In genomic region chr19:10286458-10286872, GRCm38 (mm10) we compare ENCODE assay signal across 16 mouse cellular contexts. TPM values are rescaled to one million over a fixed set of nuclear protein-coding genes. Genes with fewer than 3 reads are reported as not detected.
DNase-seq lines count a peak whose midpoint lies in the region; ATAC-seq and TF ChIP-seq lines count a peak whose summit lies in the region.
"Had no signal": no experiment of that assay in that cellular context is flagged by ENCODE, and none has a peak within 500 bp of the region (broad histone marks: within the 10 kb centered on the region; RNA-seq: fewer than 3 reads in every experiment).

No protein-coding gene starts in this region.

- 48% methylated on average over 10 of the region's 10 CpGs for WGBS in intestine, postnatal 0 days
- WGBS in stomach, embryonic 14.5 days, result 64% methylated on average over 10 of the region's 10 CpGs

- DNase-seq in gastrocnemius, adult 2 months, result no peak
- no peak for DNase-seq in gastrocnemius, postnatal 36 days
- no peak for DNase-seq in left cerebral cortex, adult 2 months (ENCODE audit: extremely low spot score in 1 of 2, low spot score in 2 of 2)
- no peak for DNase-seq in left cerebral cortex, postnatal 25 days (ENCODE audit: low spot score in 2 of 2)
- no peak for DNase-seq in adrenal gland, postnatal 25 days
- DNase-seq: cerebellum, adult 18-20 months; gastrocnemius, postnatal 10 days; kidney, postnatal 10 days had no signal

- intact Hi-C loops in gastrocnemius, adult 2 months (cut with DNase I), result no loop called here
- intact Hi-C loops in gastrocnemius, postnatal 36 days (cut with DNase I), result no loop called here
- intact Hi-C loops in left cerebral cortex, adult 2 months (cut with DNase I), result no loop called here
- intact Hi-C loops in left cerebral cortex, postnatal 25 days (cut with DNase I), result no loop called here

- no peak overlapping the region for H3K9ac ChIP-seq in intestine, postnatal 0 days (ENCODE audit: low read depth, low read length)
- H3K9ac ChIP-seq in stomach, embryonic 14.5 days (replicated peaks; ENCODE audit: low read depth, low read length), result no peak overlapping the region

- TF ChIP-seq CTCF in gastrocnemius, adult 2 months (IDR thresholded peaks at IDR 0.05), result no peak
- no peak for TF ChIP-seq CTCF in left cerebral cortex, adult 2 months (IDR thresholded peaks at IDR 0.05)
- no peak for TF ChIP-seq CTCF in intestine, postnatal 0 days (IDR thresholded peaks at IDR 0.05; ENCODE audit: low read depth)

- H3K4me1 ChIP-seq in intestine, postnatal 0 days (replicated peaks; ENCODE audit: control insufficient read depth, insufficient read depth, low read length), result peaks cover 11% of the 10 kb centered on the region; the same call in 1 of the 2 replicates
- peaks cover 26% of the 10 kb centered on the region for H3K4me1 ChIP-seq in stomach, embryonic 14.5 days (ENCODE audit: control insufficient read depth, insufficient read depth, low read length)

- peak; percentile 40; the same call in 1 of the 2 replicates for ATAC-seq in intestine, postnatal 0 days
- ATAC-seq in stomach, embryonic 14.5 days (ENCODE audit: insufficient number of reproducible peaks, insufficient read depth, low FRiP score, low read depth), result peak; percentile 76
- ATAC-seq in inflammation-experienced regulatory T-cells, adult 6 months, result no peak
- ATAC-seq: forebrain, embryonic 14.5 days; Patski had no signal

- no peak overlapping the region for H3K4me2 ChIP-seq in intestine, postnatal 0 days (replicated peaks; ENCODE audit: low read depth)
- no peak overlapping the region for H3K4me2 ChIP-seq in stomach, embryonic 14.5 days (replicated peaks; ENCODE audit: low read depth, low read length)
- H3K4me2 ChIP-seq: hindbrain, embryonic 12.5 days had no signal

- no peaks in the 10 kb centered on the region for H3K27me3 ChIP-seq in intestine, postnatal 0 days (replicated peaks; ENCODE audit: control insufficient read depth, insufficient read depth, low read length)
- H3K27me3 ChIP-seq in stomach, embryonic 14.5 days (ENCODE audit: control insufficient read depth, insufficient read depth, low read length), result no peaks in the 10 kb centered on the region
- H3K27me3 ChIP-seq: Patski had no signal

- no peak overlapping the region for H3K4me3 ChIP-seq in gastrocnemius, adult 2 months
- no peak overlapping the region for H3K4me3 ChIP-seq in left cerebral cortex, adult 2 months
- no peak overlapping the region for H3K4me3 ChIP-seq in intestine, postnatal 0 days (ENCODE audit: low read depth, low read length)
- H3K4me3 ChIP-seq in stomach, embryonic 14.5 days (ENCODE audit: low read depth, low read length), result no peak overlapping the region
- H3K4me3 ChIP-seq: hindbrain, embryonic 12.5 days had no signal

- no peaks in the 10 kb centered on the region for H3K36me3 ChIP-seq in intestine, postnatal 0 days (ENCODE audit: control insufficient read depth, insufficient read depth)
- H3K36me3 ChIP-seq in stomach, embryonic 14.5 days (ENCODE audit: control insufficient read depth, insufficient read depth, low read length), result no peaks in the 10 kb centered on the region

- H3K9me3 ChIP-seq in intestine, postnatal 0 days (ENCODE audit: control insufficient read depth), result no peaks in the 10 kb centered on the region
- H3K9me3 ChIP-seq in stomach, embryonic 14.5 days (ENCODE audit: control insufficient read depth, low read depth, low read length), result no peaks in the 10 kb centered on the region
- H3K9me3 ChIP-seq: hindbrain, embryonic 12.5 days had no signal

- H3K27ac ChIP-seq in gastrocnemius, adult 2 months, result peak overlapping the region; percentile 92
- H3K27ac ChIP-seq in left cerebral cortex, adult 2 months, result peak overlapping the region; percentile 75
- peak overlapping the region; percentile 31; the same call in 1 of the 2 replicates for H3K27ac ChIP-seq in intestine, postnatal 0 days (ENCODE audit: low read depth, low read length)
- H3K27ac ChIP-seq in stomach, embryonic 14.5 days (ENCODE audit: low read length), result peak overlapping the region; percentile 2; the same call in 1 of the 2 replicates
- H3K27ac ChIP-seq: hindbrain, embryonic 12.5 days had no signal

RNA-seq across cellular contexts. Expression of gene Dagla, which starts 18.2 kb away (rescaled TPM):
- total RNA-seq in gastrocnemius, adult 2 months (2021), result 1 to 10 TPM; 7.2 to 8.6 TPM
- total RNA-seq in gastrocnemius, postnatal 36 days (2021), result 1 to 10 TPM; 6.9 to 8.9 TPM
- 10 to 100 TPM; 93.7 to 95.4 TPM for total RNA-seq in left cerebral cortex, adult 2 months (2021)
- 10 to 100 TPM; 90.4 to 91.2 TPM for total RNA-seq in left cerebral cortex, postnatal 25 days (2021)
- polyA plus RNA-seq in intestine, postnatal 0 days (2015; fragmentation: Nextera tagmentation; extraction: Ambion mirVana), result 1.3 TPM in 2 replicates
- polyA plus RNA-seq in stomach, embryonic 14.5 days (2014; fragmentation: Nextera tagmentation; extraction: Ambion mirVana), result 2.9 and 3.5 TPM in 2 replicates
- polyA plus RNA-seq in inflammation-experienced regulatory T-cells, adult 6 months (2017; shearing (Covaris generic)), result under 1 TPM in 1 of 3 experiments, not detected in 2; 0.11 TPM
- total RNA-seq in adrenal gland, postnatal 25 days (2021), result 5.5 and 7.3 TPM in 2 replicates
- total RNA-seq: monocyte, adult 5-6 weeks; neutrophil, adult 5-6 weeks had no signal

RNA-seq across cellular contexts. Expression of gene Myrf, which starts 45.9 kb away (rescaled TPM):
- not detected for total RNA-seq in gastrocnemius, adult 2 months (2021)
- total RNA-seq in gastrocnemius, postnatal 36 days (2021), result under 1 TPM in 1 of 2 experiments, not detected in 1; 0.08 TPM
- 10 to 100 TPM; 14.0 to 15.3 TPM for total RNA-seq in left cerebral cortex, adult 2 months (2021)
- total RNA-seq in left cerebral cortex, postnatal 25 days (2021), result 10 to 100 TPM; 12.2 to 16.1 TPM
- 4.1 and 4.5 TPM in 2 replicates for polyA plus RNA-seq in intestine, postnatal 0 days (2015; fragmentation: Nextera tagmentation; extraction: Ambion mirVana)
- polyA plus RNA-seq in stomach, embryonic 14.5 days (2014; fragmentation: Nextera tagmentation; extraction: Ambion mirVana), result 27.6 and 28.4 TPM in 2 replicates
- polyA plus RNA-seq in inflammation-experienced regulatory T-cells, adult 6 months (2017; shearing (Covaris generic)), result not detected
- 0.67 and 1.4 TPM in 2 replicates for total RNA-seq in adrenal gland, postnatal 25 days (2021)
- total RNA-seq: monocyte, adult 5-6 weeks; neutrophil, adult 5-6 weeks had no signal

Comparison
In these comparisons a context has a peak if more than half of its experiments do, and no peak if none do; other contexts are left out.
1. H3K27ac ChIP-seq: peak in every context shown above with its lines; median percentile 92 in gastrocnemius, adult 2 months; 75 in left cerebral cortex, adult 2 months; 31 in intestine, postnatal 0 days; 2 in stomach, embryonic 14.5 days.
2. RNA of gene Dagla, which starts 18.2 kb away (total RNA-seq): 93.7 to 95.4 TPM in left cerebral cortex, adult 2 months and 90.4 to 91.2 TPM in left cerebral cortex, postnatal 25 days; 6.9 to 8.9 TPM in gastrocnemius, postnatal 36 days, 7.2 to 8.6 TPM in gastrocnemius, adult 2 months and 5.5 to 7.3 TPM in adrenal gland, postnatal 25 days; every median in the first group is over 4 times any median in the second.